Mouse (Mus musculus): ENCODE data around the gene Il33. TPM values are rescaled to one million over a fixed set of nuclear protein-coding genes. Genes with fewer than 3 reads are reported as not detected.
"Not testable (repeated sequence)": the region's sequence is repeated elsewhere in the genome, so short reads cannot be mapped to it uniquely, and the experiment has no call there.

Gene Il33
- total RNA-seq, 2 experiments from 2014 or later: 5.1 to 6.9 TPM

DNA sequence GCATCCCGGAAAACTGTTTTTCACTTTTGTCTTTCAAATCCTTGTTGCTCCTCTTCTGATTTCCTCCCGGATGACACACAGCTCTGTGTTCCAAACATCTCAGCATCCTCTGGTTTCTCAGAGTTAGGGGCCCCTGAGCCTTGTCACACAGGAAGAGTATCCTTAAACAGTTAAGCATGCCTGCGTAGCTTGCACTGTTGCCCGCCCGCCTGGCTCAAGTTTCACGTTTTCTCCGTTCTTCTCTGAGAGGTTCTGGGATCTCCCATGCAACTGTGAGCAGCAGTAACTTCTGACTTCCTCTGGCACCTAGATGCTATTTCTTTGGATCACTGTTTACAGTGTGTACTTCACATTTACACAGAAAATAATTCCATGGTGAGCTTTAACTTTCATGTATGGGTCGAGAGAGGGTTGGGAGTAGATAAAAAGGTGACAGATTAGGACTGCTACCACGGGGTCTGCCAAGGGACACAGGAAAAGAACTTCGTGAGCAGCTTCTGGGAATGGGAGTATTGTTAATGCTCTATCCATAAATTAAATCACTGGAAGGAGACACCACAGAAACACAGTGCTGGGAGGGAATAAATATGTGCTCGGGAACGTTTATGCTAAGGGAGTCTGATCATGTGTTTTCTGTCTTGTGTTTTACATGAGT lies 1.3 kb downstream of the Il33 start:
- intact Hi-C loops (cut with DNase I; ENCODE audit: low total_unique reads): no loop called here
- DNase-seq: peak; percentile 41

DNA sequence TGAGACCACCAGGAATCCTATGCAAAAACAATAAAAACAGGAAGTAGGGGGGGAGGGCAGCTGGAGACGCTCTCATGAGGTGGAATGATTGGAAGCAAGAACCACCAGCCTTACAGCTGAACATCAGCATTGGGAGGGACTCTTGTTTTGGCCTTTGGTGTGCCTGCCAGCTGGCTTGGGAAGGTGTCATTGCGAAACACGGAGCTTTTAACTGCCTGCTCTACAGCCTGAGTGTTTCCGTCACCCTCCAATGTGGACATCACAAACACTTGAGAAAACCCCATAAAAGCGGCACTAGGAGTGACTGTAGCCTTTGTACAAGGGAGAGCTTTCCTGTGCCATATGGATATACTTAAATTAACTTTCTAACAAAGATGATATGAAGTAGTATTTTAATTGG lies 5.4 kb downstream of the Il33 start:
- DNase-seq: peak; percentile 77
- intact Hi-C loops (cut with DNase I; ENCODE audit: low total_unique reads): no loop called here

DNA sequence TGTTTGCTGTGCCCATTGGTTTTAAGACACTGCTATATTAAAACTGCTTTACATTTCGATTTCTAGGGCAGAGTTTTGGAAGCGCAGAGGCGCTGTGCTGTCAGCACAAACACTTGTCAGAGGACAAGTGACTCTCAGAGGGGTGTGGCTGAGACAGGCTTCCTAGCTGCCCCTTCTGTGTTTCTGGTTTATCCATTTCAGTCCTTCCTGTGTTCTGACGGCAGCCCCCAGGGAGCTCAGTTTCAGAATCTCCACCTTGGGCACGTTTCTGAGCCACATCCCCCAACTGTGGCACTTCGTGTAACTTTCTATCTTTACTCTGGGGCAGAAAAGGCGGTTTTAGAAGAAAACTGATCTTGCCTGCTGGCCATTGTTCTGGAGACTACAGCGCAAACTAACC lies 12.5 kb downstream of the Il33 start:
- intact Hi-C loops (cut with DNase I; ENCODE audit: low total_unique reads): no loop called here
- DNase-seq: no peak

DNA sequence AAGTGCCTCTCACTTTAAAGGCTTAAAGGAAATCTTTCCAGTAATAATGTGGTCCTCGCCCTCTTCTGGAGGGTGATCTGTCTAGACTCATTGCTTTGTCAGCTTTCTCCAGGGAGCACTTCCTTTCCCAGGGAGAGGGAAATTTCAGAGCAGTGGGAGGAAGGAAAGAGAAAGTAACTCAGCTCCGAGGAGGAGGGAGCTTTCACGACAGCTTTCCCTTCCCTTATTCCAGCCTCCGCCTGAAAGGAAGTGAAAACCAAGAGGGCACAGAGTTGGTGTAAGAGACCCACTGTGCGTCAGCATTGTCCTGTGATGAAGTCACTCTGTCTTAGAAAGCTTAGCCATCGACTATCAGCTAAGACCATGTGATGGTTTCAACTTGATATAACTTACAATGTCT lies 15.3 kb downstream of the Il33 start:
- DNase-seq: no peak
- intact Hi-C loops (cut with DNase I; ENCODE audit: low total_unique reads): loop anchor here (10.0 kb wide), 1 partner anchor 85 kb away; no protein-coding TSS in a partner anchor

DNA sequence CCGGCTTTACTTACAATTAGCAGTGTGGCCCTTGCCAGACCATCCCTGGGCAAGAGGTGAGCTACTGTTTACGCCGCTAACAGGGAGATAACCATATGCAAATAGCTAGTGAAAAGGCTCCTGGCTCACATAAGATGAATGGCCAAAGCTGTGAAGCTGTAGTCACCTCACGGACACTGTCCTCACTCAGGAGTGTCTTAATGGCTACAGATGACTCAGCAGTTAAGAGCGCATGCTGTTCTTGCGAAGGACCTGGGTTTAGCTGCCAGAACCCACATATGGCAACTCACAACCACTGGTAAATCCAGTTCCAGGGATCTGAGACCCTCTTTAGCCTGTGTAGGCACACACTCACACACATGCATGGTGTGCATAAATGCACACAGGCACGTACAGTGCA lies 16.3 kb downstream of the Il33 start:
- intact Hi-C loops (cut with DNase I; ENCODE audit: low total_unique reads): loop anchor here (10.0 kb wide), 1 partner anchor 84 kb away; no protein-coding TSS in a partner anchor
- no peak for DNase-seq

DNA sequence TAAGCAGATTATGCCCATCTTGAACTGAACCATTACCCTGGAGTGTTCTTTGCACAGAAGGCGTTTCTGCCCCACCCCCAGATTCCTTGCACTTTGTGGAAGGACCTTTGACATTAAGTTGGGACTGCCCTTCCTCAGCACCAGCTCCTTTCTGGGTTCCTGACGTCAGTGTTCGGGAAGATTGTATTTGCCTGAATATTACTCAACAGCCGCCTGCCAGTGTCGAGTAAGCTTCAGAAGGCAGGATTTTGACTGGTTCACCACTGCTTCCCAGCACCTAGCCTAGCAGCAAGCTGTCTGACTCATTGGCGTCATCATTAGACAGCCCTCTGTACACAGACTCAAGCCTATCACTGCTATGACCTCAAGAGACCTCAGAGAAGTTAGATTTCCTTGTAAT lies 17.4 kb downstream of the Il33 start:
- intact Hi-C loops (cut with DNase I; ENCODE audit: low total_unique reads): loop anchor here (10.0 kb wide), 1 partner anchor 82 kb away; no protein-coding TSS in a partner anchor
- no peak for DNase-seq

DNA sequence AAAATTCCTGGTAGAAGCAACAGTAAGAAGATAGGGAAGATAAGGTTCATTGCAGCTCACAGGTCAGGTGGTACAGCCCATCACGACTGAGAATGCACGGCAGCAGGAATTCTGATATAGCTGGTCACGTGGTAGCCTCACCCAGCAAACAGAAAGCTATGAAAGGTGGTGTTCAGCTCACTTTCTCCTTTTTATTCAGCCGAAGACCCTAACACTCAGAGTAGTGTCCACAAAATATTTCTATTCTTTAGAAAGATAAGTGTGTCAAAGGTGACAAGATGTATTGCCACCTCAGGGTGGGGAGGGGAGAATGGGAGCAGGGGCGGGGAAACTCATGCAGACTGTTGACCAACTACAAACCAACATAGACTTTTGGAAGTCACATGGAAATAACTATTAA lies 19.5 kb downstream of the Il33 start:
- intact Hi-C loops (cut with DNase I; ENCODE audit: low total_unique reads): loop anchor here (10.0 kb wide), 1 partner anchor 80 kb away; no protein-coding TSS in a partner anchor
- no peak for DNase-seq

DNA sequence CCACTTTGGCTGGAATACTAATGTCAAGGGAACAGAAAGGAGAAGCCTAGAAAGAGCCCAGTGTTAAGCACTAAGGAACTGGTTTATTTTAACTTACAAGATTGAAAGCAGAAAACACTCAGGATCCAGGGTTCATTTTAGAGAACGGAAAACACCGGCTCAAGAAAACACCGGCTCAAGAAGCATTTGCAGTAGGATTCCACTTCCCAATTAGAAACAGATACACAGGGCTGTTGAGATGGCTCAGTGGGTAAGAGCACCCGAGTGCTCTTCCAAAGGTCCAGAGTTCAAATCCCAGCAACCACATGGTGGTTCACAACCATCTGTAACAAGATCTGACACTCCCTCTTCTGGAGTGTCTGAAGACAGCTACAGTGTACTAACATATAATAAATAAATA lies 20.0 kb downstream of the Il33 start:
- intact Hi-C loops (cut with DNase I; ENCODE audit: low total_unique reads): loop anchor here (10.0 kb wide), 1 partner anchor 80 kb away; no protein-coding TSS in a partner anchor
- DNase-seq: not testable (repeated sequence)

DNA sequence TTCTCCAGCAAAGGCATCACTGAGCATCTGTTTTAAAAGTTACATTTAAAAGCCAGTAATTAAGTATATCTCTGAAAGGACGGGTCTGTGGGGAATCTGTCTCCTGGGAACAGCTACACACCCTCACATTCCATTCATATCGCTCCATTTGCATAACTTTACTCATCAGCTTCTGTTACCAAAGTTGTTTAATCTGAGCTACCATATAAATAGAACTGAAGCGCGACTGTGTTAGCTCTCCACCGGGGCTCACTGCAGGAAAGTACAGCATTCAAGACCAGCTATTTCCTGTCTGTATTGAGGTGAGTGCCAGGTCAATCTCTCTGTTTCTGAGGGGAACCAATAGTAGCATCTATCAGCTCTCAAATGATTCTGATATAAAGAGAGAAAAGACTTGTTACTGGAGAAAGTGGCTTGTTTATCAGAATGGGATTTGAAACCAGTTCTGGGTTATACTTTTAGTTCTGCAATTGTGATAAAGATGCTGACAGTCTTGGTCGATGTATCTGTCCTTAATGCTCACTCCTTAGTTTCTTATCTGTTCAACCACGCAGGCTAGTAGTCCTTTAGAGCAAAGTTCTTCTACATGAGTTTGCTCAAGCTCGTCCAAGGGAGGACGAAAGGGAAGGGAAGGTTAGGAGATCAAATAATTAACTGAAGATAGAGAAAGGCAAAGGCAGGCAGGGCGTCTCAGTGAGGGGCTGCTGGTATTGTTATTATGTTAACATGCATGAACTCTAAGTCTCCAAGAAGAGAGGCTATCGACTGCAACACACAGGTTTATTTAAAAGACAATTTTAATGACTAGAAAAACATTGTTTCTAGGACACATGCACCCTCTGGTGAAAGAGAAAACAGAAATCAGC lies 20.9 kb downstream of the Il33 start:
- intact Hi-C loops (cut with DNase I; ENCODE audit: low total_unique reads): loop anchor here (10.0 kb wide), 1 partner anchor 79 kb away; no protein-coding TSS in a partner anchor
- no peak for DNase-seq

DNA sequence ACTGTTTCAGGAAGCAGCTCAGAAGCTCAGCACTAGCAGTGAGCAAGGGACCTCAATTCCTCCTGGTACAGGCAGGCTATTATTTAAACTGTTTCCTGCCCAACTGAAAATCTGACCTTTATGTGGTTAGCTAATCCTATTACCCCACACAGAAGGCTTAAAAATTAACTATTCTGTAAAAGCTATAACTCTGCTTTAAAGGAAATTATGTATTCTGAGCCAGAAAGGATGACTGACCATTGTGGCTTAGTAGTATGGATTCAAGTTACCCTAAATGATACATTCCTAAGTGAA lies 21.5 kb downstream of the Il33 start:
- intact Hi-C loops (cut with DNase I; ENCODE audit: low total_unique reads): loop anchor here (10.0 kb wide), 1 partner anchor 78 kb away; no protein-coding TSS in a partner anchor
- DNase-seq: no peak

DNA sequence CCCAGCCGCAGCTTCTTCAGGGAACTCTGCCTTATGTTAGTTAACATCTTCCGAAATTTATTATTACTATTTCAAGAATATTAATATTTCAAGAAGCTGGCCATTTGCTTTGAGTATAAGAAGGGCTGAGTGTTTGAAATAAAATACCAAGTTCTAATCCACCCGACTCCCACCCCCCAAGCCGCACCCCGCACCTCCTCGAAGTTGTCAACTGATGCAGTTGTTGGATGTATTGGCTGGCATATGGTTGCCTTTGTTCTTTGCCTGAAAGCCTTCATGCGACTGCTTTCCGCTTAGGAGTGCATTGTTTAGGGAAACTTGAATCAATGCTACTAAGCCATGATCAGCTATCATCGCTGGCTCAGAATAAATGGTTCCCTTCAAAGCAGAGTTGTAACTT lies 22.1 kb downstream of the Il33 start:
- intact Hi-C loops (cut with DNase I; ENCODE audit: low total_unique reads): loop anchor here (10.0 kb wide), 1 partner anchor 78 kb away; no protein-coding TSS in a partner anchor

DNA sequence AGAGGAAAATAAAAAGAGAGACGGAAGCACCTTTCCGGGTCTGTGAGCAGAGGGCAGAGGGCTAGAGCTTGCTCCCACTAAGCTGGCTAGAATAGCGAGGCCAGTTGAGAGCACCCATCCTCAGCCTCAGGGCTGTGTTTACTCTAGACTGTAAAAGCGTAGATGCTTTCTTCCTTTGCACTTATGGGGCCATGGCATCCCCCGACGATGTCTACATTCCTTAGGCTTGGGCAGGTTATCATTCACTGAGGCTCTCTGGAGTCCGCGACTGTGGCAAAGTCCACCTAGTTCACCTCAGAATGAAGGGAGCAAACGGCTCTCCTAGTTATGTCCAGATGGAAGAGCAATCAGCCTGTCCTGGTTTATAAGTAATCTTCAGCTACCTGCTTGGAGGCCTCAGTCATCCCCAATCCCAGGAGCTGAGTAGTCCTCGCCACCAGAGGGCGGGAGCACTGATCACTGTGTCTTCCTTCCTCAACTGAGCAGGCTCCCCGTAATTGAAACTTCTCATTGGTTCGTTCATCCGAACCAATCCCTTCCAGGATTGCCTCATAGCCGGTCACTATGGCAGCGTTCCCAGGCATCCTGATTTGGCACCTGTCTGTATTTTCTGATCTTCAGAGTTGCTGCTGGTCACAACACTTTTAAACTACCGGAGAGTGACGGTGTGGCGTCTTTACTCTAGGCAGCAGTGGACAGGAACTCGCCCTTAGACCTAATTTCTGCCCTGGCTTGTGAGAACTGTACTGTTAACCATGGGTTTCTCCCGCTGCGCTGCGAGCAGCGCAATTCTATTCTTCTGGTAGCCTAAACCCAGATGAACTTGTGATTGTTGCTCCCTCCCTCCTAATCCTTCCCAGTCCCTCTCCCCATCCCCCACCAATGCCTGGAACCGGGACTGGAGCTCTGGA lies 23.2 kb downstream of the Il33 start:
- peak; percentile 84 for DNase-seq
- intact Hi-C loops (cut with DNase I; ENCODE audit: low total_unique reads): loop anchor here (10.0 kb wide), 1 partner anchor 77 kb away; no protein-coding TSS in a partner anchor

More for the DNA sequence above, 22.1 kb downstream of the Il33 start:
- DNase-seq: no peak

DNA sequence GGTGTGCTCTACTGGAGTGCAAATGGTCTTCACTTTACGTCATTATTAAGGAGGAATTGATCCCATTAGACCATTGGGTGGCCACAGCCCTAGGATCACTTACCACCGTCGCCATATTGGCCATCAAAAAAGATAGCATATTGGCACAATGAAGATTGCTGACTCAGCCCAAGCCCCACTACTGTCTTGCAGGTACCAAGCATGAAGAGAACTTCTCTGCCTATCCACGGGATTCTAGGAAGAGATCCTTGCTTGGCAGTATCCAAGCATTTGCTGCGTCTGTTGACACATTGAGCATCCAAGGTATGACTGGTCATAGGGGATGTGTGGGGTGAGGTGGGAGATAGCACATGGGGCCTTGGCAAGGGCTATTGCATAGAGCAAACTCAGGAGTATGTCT lies 27.6 kb downstream of the Il33 start:
- no peak for DNase-seq
- intact Hi-C loops (cut with DNase I; ENCODE audit: low total_unique reads): no loop called here

DNA sequence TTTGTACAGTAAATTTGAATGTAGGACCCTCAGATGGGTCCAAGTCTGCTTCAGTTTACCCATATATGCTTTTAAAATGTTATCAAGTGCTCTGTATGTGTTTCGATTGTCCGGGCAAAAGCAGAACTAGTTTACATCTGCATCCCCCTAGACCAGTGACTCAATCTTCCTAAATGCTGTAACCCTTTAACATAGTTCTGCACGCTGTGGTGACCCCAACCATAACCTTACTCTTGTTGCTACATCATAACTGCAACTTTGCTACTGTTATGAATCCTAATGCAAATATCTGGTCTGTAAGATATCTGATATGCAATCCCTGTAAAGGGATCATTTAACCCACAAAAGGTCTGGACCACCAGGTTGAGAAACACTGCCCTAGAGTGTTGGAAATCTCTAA lies 28.9 kb downstream of the Il33 start:
- intact Hi-C loops (cut with DNase I; ENCODE audit: low total_unique reads): no loop called here
- no peak for DNase-seq

DNA sequence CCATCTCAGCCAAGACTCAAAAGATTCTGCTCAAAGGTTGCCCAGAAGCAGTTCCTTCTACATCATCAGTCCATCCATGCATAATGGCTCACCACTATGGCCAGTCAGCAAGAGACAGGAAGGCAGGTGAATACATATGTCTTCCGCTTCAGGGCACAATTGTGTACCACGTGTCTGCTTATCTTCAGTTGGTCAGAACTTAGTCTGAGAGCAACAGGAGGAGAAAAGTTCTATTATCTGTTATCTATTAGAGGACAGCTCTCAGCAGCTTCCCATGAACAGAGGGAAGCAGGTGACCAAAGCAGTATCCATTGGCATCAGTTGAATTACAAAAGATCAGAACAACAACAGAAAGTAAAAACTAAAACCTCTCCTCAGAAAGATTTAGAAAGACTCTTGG lies 30.5 kb downstream of the Il33 start:
- intact Hi-C loops (cut with DNase I; ENCODE audit: low total_unique reads): no loop called here

DNA sequence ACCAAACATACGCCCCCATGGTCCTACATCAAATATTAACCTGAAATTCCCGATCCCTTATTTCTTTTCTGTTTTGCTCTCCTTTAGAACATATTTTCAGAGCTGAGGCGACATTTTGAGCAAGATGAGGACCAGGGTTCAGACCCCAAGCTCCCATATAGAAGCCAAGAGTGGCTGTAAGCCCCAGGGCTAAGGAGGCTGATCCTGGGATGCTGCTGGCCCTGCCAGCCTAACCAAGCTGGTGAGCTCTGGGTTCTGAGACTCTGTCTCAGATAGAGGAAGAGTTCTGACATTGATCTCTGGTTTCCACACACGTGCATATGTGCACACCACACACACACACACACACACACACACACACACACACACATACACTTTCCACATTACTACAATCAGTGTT lies 36.0 kb downstream of the Il33 start:
- DNase-seq: no peak
- intact Hi-C loops (cut with DNase I; ENCODE audit: low total_unique reads): no loop called here

More for the DNA sequence above, 30.5 kb downstream of the Il33 start:
- DNase-seq: no peak

DNA sequence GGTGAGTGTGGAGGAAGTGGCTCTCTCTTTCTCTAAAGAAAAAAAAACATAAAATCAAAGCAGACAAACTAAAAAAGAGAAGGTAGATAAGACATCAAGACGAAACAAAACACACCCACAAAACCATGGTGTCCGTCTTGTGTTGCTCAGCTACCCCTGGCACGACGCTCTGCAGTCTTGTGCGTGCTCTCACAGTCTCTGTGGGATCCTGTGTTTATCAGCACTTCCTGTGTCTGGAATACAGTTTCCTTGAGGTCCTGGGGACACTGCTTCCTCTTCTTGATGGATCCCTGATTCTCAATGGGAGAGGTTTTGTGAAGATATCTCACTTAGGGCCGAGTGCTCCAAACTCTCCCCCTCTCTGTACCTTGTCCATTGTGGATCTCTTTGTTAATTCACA lies 36.9 kb downstream of the Il33 start:
- intact Hi-C loops (cut with DNase I; ENCODE audit: low total_unique reads): no loop called here
- no peak for DNase-seq

DNA sequence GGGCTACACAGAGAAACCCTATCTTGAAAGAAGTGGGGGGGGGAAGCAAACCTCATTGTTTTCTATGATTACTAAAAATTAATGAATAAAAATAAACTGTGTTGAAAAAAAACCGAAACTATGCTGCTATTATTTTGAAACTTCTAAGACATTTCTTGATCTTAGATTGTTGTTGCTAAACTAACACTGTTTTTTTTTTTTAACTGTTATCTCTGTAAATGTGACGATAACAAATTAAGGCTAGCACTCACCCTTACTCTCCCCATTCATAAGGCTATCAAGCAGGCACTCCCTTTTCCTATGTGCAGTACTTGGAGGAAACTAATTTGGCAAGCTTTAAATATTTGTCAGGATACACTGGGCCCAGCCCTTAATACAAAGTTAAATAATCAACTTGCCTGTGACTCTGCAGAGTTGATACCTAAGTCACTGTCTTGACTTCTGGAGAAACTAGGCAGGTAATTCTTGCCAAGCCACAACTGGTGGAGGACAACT lies 38.7 kb downstream of the Il33 start:
- no peak for DNase-seq
- intact Hi-C loops (cut with DNase I; ENCODE audit: low total_unique reads): no loop called here

DNA sequence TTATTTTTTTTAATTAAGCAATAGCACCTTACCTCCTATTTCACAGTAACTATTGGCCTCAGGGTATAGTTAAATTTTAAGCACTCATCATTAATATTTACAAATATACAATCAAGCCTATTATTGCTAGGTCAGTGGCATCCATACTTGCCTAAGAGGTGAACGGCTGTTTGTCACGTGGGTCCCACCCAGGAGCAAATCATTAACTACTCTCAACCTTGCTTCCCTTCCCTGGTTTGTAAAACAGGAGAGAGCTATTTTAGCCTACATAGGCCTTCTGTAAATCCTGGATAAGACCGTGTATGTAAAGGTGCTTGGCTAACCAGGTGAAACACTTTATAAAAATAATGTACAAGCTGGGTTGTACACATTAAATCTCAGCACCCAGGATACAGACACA lies 43.0 kb downstream of the Il33 start:
- intact Hi-C loops (cut with DNase I; ENCODE audit: low total_unique reads): no loop called here
- no peak for DNase-seq

DNA sequence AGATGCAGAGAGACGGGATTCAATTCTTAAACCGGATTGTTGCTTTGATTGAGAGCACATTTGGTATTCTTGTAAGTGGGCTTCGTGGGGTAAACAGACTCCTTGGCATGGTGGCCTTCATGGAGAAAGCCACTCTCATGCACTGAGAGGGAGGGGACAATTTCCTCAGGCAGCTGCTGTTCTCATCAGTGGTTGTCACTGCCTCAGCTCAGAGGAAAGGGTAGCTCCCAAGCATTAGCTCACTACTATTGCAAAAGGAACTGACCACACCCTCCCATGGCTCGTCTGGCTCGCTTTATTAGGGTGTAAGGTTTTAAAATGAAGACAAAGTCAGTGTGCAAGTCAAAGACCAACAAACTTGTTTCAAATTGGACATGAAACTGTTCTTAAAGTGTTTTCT lies 48.5 kb downstream of the Il33 start:
- DNase-seq: peak; percentile 41
- intact Hi-C loops (cut with DNase I; ENCODE audit: low total_unique reads): no loop called here
